Mouse (Mus musculus) heart, postnatal 0 days (tissue): Measurements from ENCODE around the gene Pigr.

Source experiments
- CTCF ChIP-seq: IDR thresholded peaks from 2 replicates; pipeline ENCODE4 v1.5.1; 2016; ENCODE audit warnings: antibody characterized with exemption, control low read depth, low read depth
- EP300 ChIP-seq: IDR thresholded peaks from 2 replicates; pipeline ENCODE4 v1.6.1; 2016; ENCODE audit warnings: antibody characterized with exemption, low read depth

DNA sequence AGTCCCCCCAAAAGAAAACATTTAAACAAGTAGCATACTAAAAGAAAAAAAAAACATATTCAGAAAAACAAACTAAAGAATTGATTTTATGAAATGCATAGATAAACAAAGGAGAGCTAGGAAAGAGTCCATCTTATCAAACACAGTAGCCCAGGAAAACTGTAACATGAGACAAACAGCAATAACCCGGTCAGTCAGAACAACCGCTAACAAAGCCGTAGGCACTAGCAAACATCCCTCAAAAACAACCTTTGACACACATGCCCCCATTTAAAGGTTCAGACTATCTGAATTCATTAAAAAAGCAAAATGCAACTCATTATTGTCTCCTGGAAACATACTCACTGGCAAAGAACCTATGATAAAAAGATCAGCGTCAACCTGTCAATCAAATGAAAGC lies 31.0 kb downstream of the Pigr start:
- TF ChIP-seq CTCF = no peak
- no peak for TF ChIP-seq EP300
